ENCODE assay signal across 9 mouse cellular contexts in genomic region chr5:31194486-31195485, GRCm38 (mm10). TPM values are rescaled to one million over a fixed set of nuclear protein-coding genes. Genes with fewer than 3 reads are reported as not detected.
DNase-seq lines count a peak whose midpoint lies in the region; ATAC-seq and TF ChIP-seq lines count a peak whose summit lies in the region.
"Had no signal": no experiment of that assay in that cellular context is flagged by ENCODE, and none has a peak within 500 bp of the region (broad histone marks: within the 10 kb centered on the region; RNA-seq: fewer than 3 reads in every experiment).

No protein-coding gene starts in this region.

- no peak for TF ChIP-seq POLR2A in myocyte (IDR thresholded peaks at IDR 0.05; ENCODE audit: insufficient read length, low read depth)

- peaks cover 69% of the 10 kb centered on the region for H3K36me3 ChIP-seq in kidney, embryonic 15.5 days
- peaks cover 74% of the 10 kb centered on the region for H3K36me3 ChIP-seq in embryonic facial prominence, embryonic 14.5 days (ENCODE audit: control insufficient read depth, insufficient read depth, low read length)
- peaks cover 65% of the 10 kb centered on the region for H3K36me3 ChIP-seq in intestine, postnatal 0 days (ENCODE audit: control insufficient read depth, insufficient read depth)
- peaks cover 37% of the 10 kb centered on the region for H3K36me3 ChIP-seq in myocyte (ENCODE audit: control insufficient read depth, insufficient read depth)

- ATAC-seq in kidney, embryonic 15.5 days (replicated peaks; ENCODE audit: low FRiP score): no peak
- no peak for ATAC-seq in embryonic facial prominence, embryonic 14.5 days (ENCODE audit: low read depth)
- no peak for ATAC-seq in intestine, postnatal 0 days
- no peak for ATAC-seq in frontal cortex, adult (ENCODE audit: low TSS enrichment)

- peak overlapping the region; percentile 76 for H3K4me2 ChIP-seq in kidney, embryonic 15.5 days
- H3K4me2 ChIP-seq in embryonic facial prominence, embryonic 14.5 days (ENCODE audit: low read depth, low read length): peak overlapping the region; percentile 92
- peak overlapping the region; percentile 77 for H3K4me2 ChIP-seq in intestine, postnatal 0 days (replicated peaks; ENCODE audit: low read depth)
- peak overlapping the region; percentile 85 for H3K4me2 ChIP-seq in myocyte (ENCODE audit: low read depth)

- H3K79me2 ChIP-seq in myocyte (ENCODE audit: control insufficient read depth, insufficient read depth): peaks cover 12% of the 10 kb centered on the region

- no peaks in the 10 kb centered on the region for H3K9me3 ChIP-seq in kidney, embryonic 15.5 days (replicated peaks)
- H3K9me3 ChIP-seq in embryonic facial prominence, embryonic 14.5 days (ENCODE audit: control insufficient read depth, low read length): no peaks in the 10 kb centered on the region
- H3K9me3 ChIP-seq in intestine, postnatal 0 days (ENCODE audit: control insufficient read depth): no peaks in the 10 kb centered on the region

- no peak overlapping the region for H3ac ChIP-seq in myocyte (ENCODE audit: control insufficient read depth, insufficient read length)

- H3K27ac ChIP-seq in kidney, embryonic 15.5 days: no peak overlapping the region
- H3K27ac ChIP-seq in embryonic facial prominence, embryonic 14.5 days (replicated peaks; ENCODE audit: low read depth, low read length): no peak overlapping the region
- H3K27ac ChIP-seq in intestine, postnatal 0 days (ENCODE audit: low read depth, low read length): peak overlapping the region; percentile 96; the same call in 1 of the 2 replicates

- TF ChIP-seq CTCF in intestine, postnatal 0 days (IDR thresholded peaks at IDR 0.05; ENCODE audit: low read depth): no peak

- peak overlapping the region; percentile 95; the same call in 1 of the 2 replicates for H3K4me3 ChIP-seq in kidney, embryonic 15.5 days (replicated peaks)
- H3K4me3 ChIP-seq in embryonic facial prominence, embryonic 14.5 days (ENCODE audit: low read depth, low read length): peak overlapping the region; percentile 86
- peak overlapping the region; percentile 76; the same call in 1 of the 2 replicates for H3K4me3 ChIP-seq in intestine, postnatal 0 days (ENCODE audit: low read depth, low read length)
- peak overlapping the region; percentile 95 for H3K4me3 ChIP-seq in myocyte

- 0 out of 2 replicates have a peak overlapping the region, but pooled peaks have one; percentile 87 for H3K9ac ChIP-seq in kidney, embryonic 15.5 days
- H3K9ac ChIP-seq in embryonic facial prominence, embryonic 14.5 days (ENCODE audit: low read depth, low read length): peak overlapping the region; percentile 87; the same call in 1 of the 2 replicates
- no peak overlapping the region for H3K9ac ChIP-seq in intestine, postnatal 0 days (ENCODE audit: low read depth, low read length)

- DNase-seq in kidney, adult 18-20 months: no peak
- no peak for DNase-seq in embryonic facial prominence, embryonic 14.5 days (ENCODE audit: low spot score)
- DNase-seq in right cerebral cortex, postnatal 14 days: no peak
- DNase-seq in lung, postnatal 36 days: no peak
- DNase-seq: thymus, adult 18-20 months had no signal

- WGBS in kidney, embryonic 15.5 days: 92% methylated on average over 16 of the region's 16 CpGs
- WGBS in embryonic facial prominence, embryonic 14.5 days: 91% methylated on average over 16 of the region's 16 CpGs
- 79% methylated on average over 16 of the region's 16 CpGs for WGBS in intestine, postnatal 0 days

- peaks cover 29% of the 10 kb centered on the region for H3K4me1 ChIP-seq in kidney, embryonic 15.5 days
- H3K4me1 ChIP-seq in embryonic facial prominence, embryonic 14.5 days (ENCODE audit: control insufficient read depth, insufficient read depth, low read length): peaks cover 9% of the 10 kb centered on the region
- H3K4me1 ChIP-seq in intestine, postnatal 0 days (replicated peaks; ENCODE audit: control insufficient read depth, insufficient read depth, low read length): no peaks in the 10 kb centered on the region; the same call in 1 of the 2 replicates

- no peaks in the 10 kb centered on the region for H3K27me3 ChIP-seq in kidney, embryonic 15.5 days
- H3K27me3 ChIP-seq in embryonic facial prominence, embryonic 14.5 days (replicated peaks; ENCODE audit: control insufficient read depth, insufficient read depth, low read length): no peaks in the 10 kb centered on the region
- H3K27me3 ChIP-seq in intestine, postnatal 0 days (replicated peaks; ENCODE audit: control insufficient read depth, insufficient read depth, low read length): no peaks in the 10 kb centered on the region
- H3K27me3 ChIP-seq in myocyte (ENCODE audit: control insufficient read depth, insufficient read depth, insufficient read length): no peaks in the 10 kb centered on the region

TF ChIP-seq in myocyte, 11 proteins besides CTCF, POLR2A, EP300 and RAD21:
- TF ChIP-seq SRF (IDR thresholded peaks at IDR 0.05; ENCODE audit: control insufficient read depth, insufficient read length, low read depth) (no peak), POLR2AphosphoS2 (IDR thresholded peaks at IDR 0.05; ENCODE audit: insufficient read length, low read depth) (no peak), MYOG (IDR thresholded peaks at IDR 0.05; ENCODE audit: control insufficient read depth in 1 of 3, insufficient read depth in 1 of 3, insufficient read length in 2 of 3, low read depth in 2 of 3) (no peak), USF1 (IDR thresholded peaks at IDR 0.05; ENCODE audit: low read depth) (no peak), TCF3 (IDR thresholded peaks at IDR 0.05; ENCODE audit: insufficient read length, low read depth) (no peak), TCF12 (IDR thresholded peaks at IDR 0.05; ENCODE audit: insufficient read depth, poor library complexity, severe bottlenecking) (no peak), MAX (IDR thresholded peaks at IDR 0.05; ENCODE audit: low read depth) (no peak), MYOD1 (IDR thresholded peaks at IDR 0.05; ENCODE audit: control insufficient read depth in 1 of 3, insufficient read length in 2 of 3, low read depth in 2 of 3) (no peak), E2F4 (IDR thresholded peaks at IDR 0.05; ENCODE audit: insufficient read depth) (no peak), REST (IDR thresholded peaks at IDR 0.05; ENCODE audit: insufficient read depth, insufficient read length) (no peak), CEBPB (IDR thresholded peaks at IDR 0.05; ENCODE audit: insufficient read depth, poor library complexity, severe bottlenecking) (no peak)
TF ChIP-seq in myocyte: peak in this region for 0.

RNA-seq across cellular contexts. Expression of gene Eif2b4, which starts 1.6 kb away (rescaled TPM):
- 64.9 and 65.9 TPM in 2 replicates for polyA plus RNA-seq in kidney, embryonic 15.5 days (2015; fragmentation: Nextera tagmentation; extraction: Ambion mirVana)
- polyA plus RNA-seq in embryonic facial prominence, embryonic 14.5 days (2014; fragmentation: Nextera tagmentation; extraction: Ambion mirVana): 55.5 and 58.0 TPM in 2 replicates
- polyA plus RNA-seq in intestine, postnatal 0 days (2015; fragmentation: Nextera tagmentation; extraction: Ambion mirVana): 43.7 and 45.1 TPM in 2 replicates
- 60.2 TPM for polyA plus RNA-seq in myocyte (2012; fragmentation: generic; extraction: Trizol)

RNA-seq across cellular contexts. Expression of gene Snx17, which starts 1.8 kb away (rescaled TPM):
- polyA plus RNA-seq in kidney, embryonic 15.5 days (2015; fragmentation: Nextera tagmentation; extraction: Ambion mirVana): 140 and 148 TPM in 2 replicates
- 124 and 141 TPM in 2 replicates for polyA plus RNA-seq in embryonic facial prominence, embryonic 14.5 days (2014; fragmentation: Nextera tagmentation; extraction: Ambion mirVana)
- polyA plus RNA-seq in intestine, postnatal 0 days (2015; fragmentation: Nextera tagmentation; extraction: Ambion mirVana): 122 and 130 TPM in 2 replicates
- 138 TPM for polyA plus RNA-seq in myocyte (2012; fragmentation: generic; extraction: Trizol)

RNA-seq across cellular contexts. Expression of gene Zfp513, which starts 7.3 kb away (rescaled TPM):
- polyA plus RNA-seq in kidney, embryonic 15.5 days (2015; fragmentation: Nextera tagmentation; extraction: Ambion mirVana): 9.1 and 11.9 TPM in 2 replicates
- 5.4 and 5.8 TPM in 2 replicates for polyA plus RNA-seq in embryonic facial prominence, embryonic 14.5 days (2014; fragmentation: Nextera tagmentation; extraction: Ambion mirVana)
- 6.8 and 7.3 TPM in 2 replicates for polyA plus RNA-seq in intestine, postnatal 0 days (2015; fragmentation: Nextera tagmentation; extraction: Ambion mirVana)
- 25.6 TPM for polyA plus RNA-seq in myocyte (2012; fragmentation: generic; extraction: Trizol)

RNA-seq across cellular contexts. Expression of gene Gtf3c2, which starts 14.8 kb away (rescaled TPM):
- 83.0 and 93.5 TPM in 2 replicates for polyA plus RNA-seq in kidney, embryonic 15.5 days (2015; fragmentation: Nextera tagmentation; extraction: Ambion mirVana)
- 47.5 and 59.9 TPM in 2 replicates for polyA plus RNA-seq in embryonic facial prominence, embryonic 14.5 days (2014; fragmentation: Nextera tagmentation; extraction: Ambion mirVana)
- 23.1 and 26.2 TPM in 2 replicates for polyA plus RNA-seq in intestine, postnatal 0 days (2015; fragmentation: Nextera tagmentation; extraction: Ambion mirVana)
- polyA plus RNA-seq in myocyte (2012; fragmentation: generic; extraction: Trizol): 24.9 TPM

RNA-seq across cellular contexts. Expression of gene Gm29609, which starts 15.1 kb away (rescaled TPM):
- polyA plus RNA-seq in kidney, embryonic 15.5 days (2015; fragmentation: Nextera tagmentation; extraction: Ambion mirVana): 2.0 and 2.1 TPM in 2 replicates
- polyA plus RNA-seq in embryonic facial prominence, embryonic 14.5 days (2014; fragmentation: Nextera tagmentation; extraction: Ambion mirVana): 0.54 and 0.68 TPM in 2 replicates
- polyA plus RNA-seq in intestine, postnatal 0 days (2015; fragmentation: Nextera tagmentation; extraction: Ambion mirVana): 0.53 and 1.0 TPM in 2 replicates
- polyA plus RNA-seq in myocyte (2012; fragmentation: generic; extraction: Trizol): 2.6 TPM
